Mouse (Mus musculus) right cerebral cortex, postnatal 10 days (tissue): Measurements from ENCODE around the gene H13.

ENCODE experiments used
- DNase-seq, 2 experiments: peaks; one replicate each; pipeline ENCODE4 v3.0.0; 2021; ENCODE audit warnings: low spot score in 2 of 2

Gene H13

DNA sequence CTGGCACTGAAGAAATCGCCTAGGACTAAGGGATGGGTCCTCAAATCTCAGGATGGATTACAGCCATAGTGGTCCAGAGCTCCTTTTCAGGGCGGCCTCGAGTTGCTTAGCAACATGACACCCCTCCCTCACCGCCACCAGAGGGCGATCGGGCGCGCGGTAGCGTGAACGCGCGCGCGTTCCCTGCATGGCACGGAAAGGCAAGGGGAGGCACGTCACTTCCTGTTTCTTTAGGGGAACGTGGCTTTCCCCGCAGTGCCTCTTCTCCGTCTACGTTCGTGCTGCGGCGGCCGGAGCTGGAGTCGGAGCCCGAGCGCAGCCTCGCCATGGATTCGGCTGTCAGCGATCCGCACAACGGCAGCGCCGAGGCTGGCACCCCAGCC is at the start of gene H13:
TSS of gene H13 (plus strand) at position 206 of the 383 bp plus-strand sequence.
- DNase-seq, result peak; percentile 95 to 96

DNA sequence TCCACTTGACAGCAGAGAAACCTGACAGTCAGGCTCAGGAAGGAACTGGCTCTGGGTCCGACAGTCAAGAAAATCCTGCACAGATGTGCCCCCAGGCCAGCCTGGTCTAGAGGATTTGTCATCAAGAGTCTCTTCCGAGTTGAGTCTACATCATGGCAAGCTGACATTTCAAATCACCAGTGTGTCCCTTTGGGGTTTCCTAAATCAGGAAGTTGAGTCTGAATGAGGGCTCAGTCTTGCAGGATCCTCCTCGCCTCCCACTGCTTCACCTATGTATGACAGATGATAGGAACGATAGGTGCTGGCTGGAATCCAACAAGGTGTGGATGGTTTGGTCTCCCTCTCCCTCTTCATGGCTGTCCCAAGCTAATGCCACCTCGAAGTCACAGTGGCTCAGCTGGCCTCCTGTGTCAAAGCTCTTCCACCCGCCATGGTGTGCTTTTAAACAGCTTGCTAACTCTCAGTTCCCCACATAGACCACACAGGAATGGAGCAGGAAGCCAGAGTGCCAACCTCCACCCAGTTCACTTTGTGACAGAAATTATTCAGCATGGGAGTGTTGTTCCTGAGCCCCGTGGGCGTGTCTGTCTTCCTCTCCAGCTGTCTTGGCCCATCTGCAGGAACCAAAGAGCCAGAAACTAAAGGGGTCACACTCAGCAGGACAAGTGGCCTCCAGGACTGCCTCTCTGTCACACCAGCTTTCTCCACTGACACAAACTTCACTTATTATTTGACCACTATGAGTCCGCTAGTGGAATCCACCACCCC is 48.7 kb upstream of the H13 start:
- DNase-seq, result no peak

DNA sequence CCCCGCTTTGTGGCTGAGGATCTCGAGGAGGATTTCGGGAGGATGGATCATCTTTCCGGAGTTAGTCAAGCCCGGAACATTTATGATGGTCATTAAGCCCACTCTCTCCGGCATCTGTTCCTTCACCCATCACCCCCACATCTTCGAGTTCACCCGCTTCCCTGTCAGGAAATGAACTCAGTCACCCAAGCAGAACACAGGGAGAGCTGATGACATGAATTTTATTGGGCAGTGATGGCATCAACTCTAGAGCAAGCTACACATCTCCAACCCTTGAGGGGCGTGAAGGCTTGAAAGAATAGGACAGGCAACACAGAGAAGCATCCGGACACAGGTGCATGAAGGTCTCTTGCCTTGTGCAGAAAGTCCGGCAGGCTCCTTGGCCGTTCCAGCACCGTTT is 47.1 kb upstream of the H13 start:
- no peak for DNase-seq

DNA sequence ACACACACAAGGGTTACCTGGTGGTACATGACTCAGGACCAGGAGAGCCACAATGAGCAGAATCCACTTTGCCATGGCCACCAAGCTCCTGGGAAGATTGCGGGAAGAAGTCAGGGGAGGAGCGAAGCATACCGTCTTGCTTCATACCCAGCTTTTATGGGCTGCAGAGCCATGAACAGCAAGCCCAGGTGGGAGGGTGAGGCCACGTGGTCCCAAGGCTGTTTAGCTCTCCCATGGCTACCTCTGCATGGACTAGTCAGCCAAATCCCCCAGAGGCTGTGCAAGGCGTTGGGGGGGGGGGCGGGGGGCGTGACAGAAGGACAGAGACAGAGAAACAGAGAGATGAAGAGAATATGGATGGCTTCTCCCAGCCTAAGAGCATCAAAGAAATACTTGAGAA is 46.3 kb upstream of the H13 start, which contains the start of gene Defb25:
TSS of gene Defb25 (minus strand) at position 101 of the 400 bp plus-strand sequence.
- DNase-seq, result no peak

DNA sequence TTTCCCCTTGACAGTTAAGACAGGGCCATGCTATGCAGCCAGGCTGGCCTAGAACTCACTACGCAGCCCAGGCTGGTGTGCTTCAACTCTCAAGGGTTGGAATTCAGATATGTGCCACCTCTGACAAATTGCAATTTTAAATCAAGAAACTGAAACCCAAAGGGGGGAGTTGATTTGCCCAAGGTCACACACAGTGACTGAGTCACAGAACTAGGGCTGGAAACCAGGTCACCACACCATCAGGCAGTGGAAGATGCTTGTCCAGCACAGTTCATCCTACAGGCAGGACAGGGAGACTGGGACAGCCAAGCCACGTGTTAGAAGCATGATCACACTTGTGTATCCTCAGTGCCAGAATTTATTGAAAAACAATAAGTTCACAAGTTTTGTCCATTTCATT is 44.7 kb upstream of the H13 start:
- no peak for DNase-seq

DNA sequence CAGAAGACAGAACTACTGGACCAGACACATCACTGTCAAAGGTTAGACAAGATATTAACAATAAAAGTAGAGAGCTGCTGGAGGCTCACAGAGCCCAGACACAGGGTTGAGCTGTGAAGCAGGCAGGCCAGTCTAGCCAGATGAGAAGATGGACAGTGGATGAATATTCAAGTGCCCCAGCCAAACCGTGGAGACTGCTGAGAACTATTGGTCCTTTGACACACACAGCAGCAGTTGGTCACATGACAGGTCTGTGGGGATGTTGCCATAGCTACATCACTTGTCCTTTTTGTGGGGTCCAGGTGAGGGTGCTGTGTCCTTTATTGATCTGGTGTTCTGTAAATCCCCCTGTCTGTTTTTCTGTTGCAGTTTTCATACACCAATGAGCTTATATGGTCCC is 44.0 kb upstream of the H13 start:
- DNase-seq, result no peak

DNA sequence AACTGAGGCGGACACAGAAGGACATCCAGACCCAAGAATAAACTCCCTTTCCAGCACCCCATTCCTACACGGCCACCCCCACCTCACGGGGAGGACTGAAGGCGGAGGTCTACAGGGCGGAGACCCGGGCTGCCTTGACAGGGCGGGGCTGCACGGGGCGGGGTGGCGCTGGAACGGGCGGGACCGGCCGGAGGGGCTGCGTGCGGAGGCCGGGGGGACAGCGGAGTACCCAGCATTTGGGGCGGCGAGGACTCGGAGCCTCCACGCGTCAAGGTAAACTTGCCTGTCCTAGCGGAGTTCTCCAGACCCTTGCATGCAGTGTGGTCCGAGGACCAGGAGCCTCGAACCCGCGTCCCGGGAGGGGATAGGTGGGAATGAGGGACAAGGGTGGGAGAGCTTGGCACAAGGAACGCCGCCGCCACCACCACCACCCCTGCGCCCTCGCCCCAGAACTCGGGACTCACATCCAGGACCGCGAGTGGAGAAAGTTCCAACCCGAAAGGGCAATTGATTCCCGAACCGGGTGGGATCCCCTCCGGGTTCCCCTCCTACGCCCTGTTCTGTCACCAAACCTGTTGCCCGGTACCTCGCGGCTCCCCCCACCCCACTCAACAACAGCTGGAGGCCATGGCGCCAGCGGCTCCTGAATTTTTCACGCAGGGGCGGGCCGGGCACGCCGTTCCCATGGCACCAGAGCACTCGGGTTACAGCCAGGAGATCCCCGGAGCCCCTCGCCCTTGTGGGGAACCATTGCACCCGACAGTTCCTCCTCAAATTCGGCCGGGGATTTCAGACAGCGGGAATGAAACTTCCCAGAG is 42.3 kb upstream of the H13 start, which contains the start of gene Rem1:
TSS of gene Rem1 (plus strand) at position 178 of the 818 bp plus-strand sequence.
- no peak for DNase-seq

DNA sequence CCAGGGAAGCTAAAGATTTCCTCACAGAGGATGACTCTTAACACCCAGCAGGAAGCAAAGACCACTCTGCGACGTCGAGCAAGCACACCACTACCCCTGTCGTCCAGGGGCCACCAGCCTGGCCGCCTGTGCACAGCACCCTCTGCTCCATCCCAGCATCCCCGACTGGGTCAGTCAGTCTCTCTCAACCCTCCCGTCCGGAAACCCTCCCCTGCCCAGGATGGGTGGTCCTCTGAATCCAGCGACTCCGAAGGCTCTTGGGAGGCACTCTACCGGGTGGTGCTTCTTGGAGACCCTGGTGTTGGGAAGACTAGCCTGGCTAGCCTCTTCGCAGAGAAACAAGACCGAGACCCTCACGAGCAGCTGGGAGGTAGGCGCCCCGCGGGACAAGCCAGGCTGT is 41.2 kb upstream of the H13 start:
- DNase-seq, result no peak

DNA sequence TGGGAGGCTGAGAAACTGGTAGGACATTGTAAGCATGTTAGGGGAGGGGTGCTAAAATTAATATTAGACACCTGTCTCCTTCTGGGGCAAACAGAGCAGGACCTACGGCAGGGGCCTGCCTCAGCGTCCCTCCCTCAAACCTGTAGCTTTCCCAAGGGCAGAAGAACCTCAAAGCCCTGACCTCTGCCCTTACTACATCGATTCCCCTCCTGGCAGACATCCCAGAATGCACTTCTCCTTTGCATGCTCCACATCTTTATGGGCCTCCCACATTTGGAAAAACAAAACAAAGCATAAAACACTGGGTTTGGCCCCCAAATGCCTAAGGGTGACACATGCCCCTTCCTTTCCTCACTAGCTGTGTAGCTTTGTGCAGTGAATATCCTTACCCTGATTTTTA is 40.0 kb upstream of the H13 start:
- DNase-seq, result no peak

DNA sequence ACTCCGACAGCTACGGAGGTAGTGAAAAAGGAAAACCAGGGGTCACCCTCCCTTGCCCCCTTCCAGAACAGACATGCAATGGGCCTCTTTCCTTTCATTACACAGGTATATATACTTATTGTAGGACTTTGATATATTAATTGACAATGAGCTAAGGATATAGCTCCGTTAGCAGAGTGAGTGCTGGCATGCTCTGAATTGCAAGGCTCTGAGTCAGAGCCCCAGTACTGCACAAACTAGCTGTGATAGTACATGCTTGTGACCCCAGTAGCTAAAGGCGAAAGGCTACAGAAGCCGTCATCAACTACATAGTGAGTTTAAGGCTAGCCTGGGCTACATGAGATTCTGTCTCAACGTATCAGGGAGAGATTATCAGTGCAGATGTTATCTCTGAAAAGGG is 39.4 kb upstream of the H13 start:
- no peak for DNase-seq

DNA sequence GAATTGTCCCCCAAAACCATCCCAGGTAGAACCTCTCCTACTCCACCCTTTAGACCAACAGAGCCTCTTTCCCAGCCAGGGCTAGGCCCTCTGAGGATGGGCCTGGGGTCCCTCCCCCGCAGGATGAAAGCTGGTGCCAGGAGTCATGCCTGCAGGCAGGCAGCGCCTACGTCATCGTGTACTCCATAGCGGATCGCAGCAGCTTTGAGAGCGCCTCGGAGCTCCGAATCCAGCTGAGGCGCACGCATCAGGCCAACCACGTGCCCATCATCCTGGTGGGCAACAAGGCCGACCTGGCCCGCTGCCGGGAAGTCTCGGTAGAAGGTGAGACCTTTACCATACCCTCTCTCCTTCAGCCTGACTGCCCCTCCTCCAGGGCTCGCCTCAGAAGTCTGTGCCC is 35.9 kb upstream of the H13 start:
- no peak for DNase-seq

DNA sequence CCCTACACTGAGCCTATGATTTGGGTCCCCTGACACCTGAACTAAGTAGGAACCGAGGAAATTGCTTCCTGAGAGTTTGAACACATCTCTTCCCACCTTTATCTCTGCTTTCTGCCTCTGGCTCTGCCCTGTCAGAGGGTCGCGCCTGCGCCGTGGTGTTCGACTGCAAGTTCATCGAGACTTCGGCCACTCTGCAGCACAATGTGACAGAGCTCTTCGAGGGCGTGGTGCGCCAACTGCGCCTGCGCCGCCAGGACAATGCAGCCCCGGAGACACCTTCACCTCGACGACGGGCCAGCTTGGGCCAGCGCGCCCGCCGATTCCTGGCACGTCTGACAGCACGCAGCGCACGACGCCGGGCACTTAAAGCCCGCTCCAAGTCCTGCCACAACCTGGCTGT is 35.0 kb upstream of the H13 start:
- no peak for DNase-seq

DNA sequence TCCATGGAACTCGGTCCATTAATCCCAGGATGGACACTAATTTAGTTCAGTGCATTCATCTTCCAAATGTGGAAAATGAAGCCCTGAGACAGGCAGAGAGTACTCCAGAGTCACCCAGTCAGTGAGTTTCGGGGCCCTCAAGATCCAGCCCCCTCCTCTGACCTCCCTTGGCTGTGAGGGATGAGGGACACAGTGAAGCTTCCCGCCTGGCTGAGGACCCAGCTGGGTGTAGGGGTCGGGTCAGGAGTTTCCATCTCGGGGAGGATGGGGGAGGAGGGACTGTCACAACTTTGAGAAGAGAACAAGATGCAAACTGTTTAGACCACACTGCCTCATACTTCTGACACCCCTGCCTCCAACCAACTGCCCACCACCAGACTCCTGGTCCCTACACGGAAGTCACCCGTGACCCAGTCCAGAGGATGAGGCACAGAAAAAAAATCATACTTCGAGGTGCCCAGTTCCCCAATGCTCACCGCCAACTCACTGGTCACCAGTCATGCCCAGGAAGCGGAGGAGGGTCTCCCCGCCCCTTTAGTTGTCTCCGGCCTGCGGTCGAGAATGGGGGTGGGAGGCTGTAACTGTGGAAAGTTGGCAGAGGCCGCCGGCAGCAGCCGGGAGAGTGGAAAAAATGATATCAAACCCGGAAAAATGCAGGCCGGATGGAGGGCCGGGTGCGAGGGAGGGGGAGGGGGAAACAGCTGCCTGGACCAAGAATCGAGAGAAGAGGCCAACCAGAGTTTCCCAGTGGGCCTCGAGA is 32.8 kb upstream of the H13 start:
- DNase-seq, result no peak

DNA sequence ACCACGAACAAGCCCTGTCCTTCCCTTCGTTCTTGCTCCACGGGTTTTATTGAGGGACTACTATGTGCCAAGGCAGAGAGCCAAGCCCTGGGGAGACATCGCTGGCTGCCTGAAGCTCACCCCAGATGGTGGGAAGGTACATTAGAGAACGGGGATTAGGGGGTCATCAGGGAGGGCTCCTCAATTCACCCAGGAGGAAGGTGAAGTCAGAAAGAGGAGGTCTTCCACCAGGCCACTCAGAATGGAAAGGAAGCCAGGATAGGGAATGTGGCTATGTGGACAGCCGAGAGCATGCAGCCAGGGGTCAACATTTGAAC is 32.3 kb upstream of the H13 start:
- no peak for DNase-seq

DNA sequence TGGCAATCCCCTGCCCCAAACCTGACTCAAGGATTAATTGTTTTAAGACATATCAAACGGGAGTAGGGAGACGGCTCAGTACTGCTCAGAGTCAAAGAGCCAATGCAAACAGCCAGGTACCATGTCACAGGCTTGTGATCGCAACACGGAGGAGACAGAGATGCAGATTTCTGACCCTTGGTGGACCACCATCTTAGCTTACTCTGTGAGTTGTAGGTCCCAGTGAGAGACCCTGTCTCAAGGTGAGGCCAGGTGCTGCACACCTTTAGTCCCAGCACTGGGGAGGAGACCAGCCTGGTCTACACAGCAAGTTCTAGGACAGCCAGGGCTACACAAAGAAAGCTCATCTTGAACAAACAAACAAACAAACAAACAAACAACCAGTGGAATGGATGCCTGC is 31.9 kb upstream of the H13 start:
- DNase-seq, result no peak

DNA sequence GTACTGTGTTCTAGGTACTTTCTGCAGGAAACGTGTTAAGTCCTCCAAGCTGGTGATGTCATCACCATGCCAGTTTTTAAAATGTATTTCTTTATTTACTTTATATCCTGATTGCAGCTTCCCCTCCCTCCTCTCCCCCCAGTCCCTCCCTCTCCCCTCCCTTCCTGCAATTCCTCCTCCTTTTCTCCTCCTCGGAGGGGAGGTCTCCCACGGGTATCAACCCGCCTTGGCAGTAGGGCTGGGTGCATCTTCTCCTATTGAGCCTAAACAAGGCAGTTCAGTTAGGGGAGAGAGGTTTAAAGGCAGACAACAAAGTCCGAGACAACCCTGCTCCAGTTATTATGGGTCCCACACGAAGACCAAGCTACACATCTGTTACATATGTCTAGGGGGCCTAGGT is 30.4 kb upstream of the H13 start:
- no peak for DNase-seq

DNA sequence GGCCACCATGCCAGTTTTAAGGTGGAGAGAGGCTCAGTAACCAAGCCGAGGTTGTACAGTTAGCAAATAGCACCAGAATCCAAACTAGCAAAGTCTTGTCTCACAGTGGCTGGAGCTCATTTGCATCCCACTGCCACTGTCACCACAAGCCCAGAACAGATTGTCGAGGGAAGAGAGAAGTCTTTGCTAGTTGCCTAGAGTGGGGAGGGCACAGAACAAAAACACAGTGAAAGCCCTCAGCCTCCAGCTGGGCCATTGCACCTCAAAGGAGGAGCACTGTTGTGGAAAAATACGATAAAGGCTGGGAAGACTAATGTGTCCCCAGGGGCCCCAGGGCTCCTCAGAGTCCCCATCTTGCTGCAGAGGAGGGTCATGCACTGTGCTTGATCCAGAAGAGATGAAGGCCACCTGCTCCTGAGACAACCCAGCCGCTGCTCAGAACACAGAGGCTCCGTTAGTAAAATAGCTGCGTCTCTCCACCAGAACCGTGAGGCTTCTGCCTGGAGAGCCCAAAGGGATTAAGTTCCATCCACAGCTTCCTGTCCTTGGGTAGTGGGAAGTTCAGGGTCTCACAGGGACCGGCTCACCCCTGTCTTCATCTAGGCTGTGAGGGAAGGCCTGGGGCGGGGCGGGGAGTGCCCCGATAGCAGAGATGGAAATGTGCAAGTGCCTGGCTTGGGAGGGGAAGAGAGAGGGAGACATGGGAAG is 29.7 kb upstream of the H13 start:
- DNase-seq, result no peak

DNA sequence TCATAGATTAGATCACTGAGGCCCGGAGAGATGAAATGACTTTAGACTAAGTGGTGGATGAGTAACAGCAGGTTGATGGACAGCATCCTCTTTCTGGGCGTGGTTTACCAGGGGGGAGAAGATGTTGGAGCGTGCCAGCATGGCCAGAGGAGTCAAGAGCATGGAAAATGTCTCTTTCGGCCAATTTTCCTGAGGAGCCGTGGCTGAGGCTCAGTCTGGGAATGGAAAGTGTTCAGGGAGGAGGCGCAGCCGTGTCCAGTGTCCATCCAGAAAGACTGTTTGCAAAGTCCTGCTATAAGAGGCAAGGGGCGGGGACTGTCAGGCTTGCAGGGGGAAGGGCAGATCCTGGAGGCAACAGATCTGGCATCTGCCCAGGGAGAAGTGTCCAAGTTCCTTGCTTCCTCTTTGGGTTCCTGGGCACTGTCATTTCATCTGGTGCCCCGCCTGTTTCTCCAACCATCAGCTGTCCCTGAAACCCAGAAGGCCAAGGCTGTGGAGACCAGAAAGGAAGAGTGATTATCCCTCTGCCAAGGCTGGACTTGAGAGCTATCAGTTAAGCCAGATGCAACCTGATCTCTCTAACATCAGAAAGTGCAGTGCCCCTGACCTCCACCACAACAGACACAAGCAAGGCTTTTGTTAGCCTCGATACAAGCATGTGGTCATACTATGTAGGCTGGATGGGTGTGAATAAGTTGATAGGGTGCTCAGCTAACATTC is 16.2 kb upstream of the H13 start:
- no peak for DNase-seq

DNA sequence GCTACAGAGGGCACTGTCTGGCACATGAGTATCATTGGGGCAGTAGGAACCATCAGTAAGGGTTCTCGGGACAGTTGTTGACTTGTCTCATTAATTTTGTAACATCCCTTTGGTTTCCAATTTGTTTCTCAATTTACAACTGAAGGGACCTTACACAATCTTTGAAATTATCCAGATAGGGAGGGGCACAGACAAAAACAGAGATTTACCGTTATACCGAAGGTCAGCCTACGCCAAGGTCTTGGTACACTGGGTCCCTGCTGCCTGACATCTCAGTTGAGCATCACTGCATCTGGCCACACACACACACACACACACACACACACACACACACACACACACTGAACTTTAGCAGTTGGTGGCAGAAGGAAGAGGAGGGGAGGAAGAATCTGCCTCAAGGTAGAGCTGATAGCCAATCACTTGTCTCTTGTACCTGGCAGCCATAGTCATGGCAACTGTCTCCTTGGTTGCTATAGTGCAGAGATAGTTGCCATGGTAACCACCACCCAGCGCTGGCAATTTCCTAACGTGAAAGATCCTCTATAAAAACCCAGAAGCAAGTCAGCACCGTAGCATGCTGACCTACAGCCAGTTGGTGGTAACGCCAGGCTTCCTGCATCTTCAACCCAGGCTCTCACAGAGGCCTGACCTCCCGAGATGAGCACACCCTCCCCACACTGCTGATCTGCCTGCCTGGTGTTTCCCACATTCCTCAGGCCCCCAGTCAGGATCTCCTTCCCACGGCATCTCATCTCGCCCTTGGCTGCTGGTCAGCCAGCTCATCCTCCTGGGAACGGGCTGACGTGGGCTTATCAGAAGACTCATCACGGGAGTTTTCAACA is 15.2 kb upstream of the H13 start:
- DNase-seq, result peak; percentile 87 to 95

DNA sequence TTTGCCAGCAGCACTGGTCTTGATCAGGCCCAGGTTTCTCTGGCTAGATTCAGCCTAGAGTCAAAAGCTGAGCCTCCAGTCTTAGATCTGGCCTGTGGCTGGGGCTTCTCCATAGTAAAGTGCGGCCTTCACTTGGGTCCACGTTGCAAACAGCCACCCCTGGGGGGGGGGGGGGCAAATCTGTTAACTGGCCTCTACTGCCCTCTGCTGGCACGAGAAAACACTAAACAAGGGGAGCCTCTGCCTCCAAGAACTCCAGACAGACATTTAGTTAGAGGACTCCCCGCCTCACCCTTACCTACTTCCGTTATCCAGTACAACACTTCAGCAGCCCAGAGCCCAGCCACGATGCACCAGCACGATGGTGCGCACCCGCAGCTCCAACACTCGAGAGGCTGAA is 11.9 kb upstream of the H13 start:
- no peak for DNase-seq
